ENCODE assay signal across 18 mouse cellular contexts in the genomic region with DNA sequence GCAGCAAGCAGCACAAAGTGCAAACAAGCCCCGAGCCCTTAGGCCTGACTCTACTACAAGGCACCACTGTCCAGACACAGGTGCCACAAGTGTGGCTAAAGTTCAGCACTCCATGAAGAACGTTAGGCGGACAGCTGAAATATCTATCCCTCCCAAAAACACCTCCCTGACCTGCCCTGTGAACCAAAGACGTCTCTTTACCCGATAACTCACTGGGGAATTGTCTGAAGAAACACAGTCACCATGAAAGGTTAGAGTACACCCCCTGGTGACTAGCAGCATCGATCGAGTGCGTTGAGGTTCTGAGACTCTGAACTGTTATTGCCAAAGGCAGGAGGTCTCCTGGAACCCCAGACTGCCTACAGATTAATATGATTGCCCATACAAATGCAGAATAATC. TPM values are rescaled to one million over a fixed set of nuclear protein-coding genes. Genes with fewer than 3 reads are reported as not detected.
DNase-seq lines count a peak whose midpoint lies in the region; ATAC-seq and TF ChIP-seq lines count a peak whose summit lies in the region.
"Had no signal": no experiment of that assay in that cellular context is flagged by ENCODE, and none has a peak within 500 bp of the region (broad histone marks: within the 10 kb centered on the region; RNA-seq: fewer than 3 reads in every experiment).

No protein-coding gene starts in this region.

- TF ChIP-seq EP300 in heart, adult 2 months (IDR thresholded peaks at IDR 0.05; ENCODE audit: insufficient read depth, low read depth, low read length), result no peak

- no peaks in the 10 kb centered on the region for H3K9me3 ChIP-seq in kidney, embryonic 15.5 days (replicated peaks)
- H3K9me3 ChIP-seq in intestine, embryonic 15.5 days, result no peaks in the 10 kb centered on the region
- no peaks in the 10 kb centered on the region for H3K9me3 ChIP-seq in midbrain, embryonic 15.5 days
- H3K9me3 ChIP-seq: liver, embryonic 12.5 days; midbrain, embryonic 12.5 days had no signal

- H3K4me1 ChIP-seq in heart, adult 2 months (ENCODE audit: control insufficient read depth, insufficient read depth, low read length), result peaks cover 6% of the 10 kb centered on the region
- peaks cover 56% of the 10 kb centered on the region for H3K4me1 ChIP-seq in kidney, embryonic 15.5 days
- peaks cover 2% of the 10 kb centered on the region for H3K4me1 ChIP-seq in brown adipose tissue, adult 24 weeks (ENCODE audit: control insufficient read depth, insufficient read depth, insufficient read length, low read length)
- peaks cover 38% of the 10 kb centered on the region for H3K4me1 ChIP-seq in intestine, embryonic 15.5 days (replicated peaks)
- H3K4me1 ChIP-seq in midbrain, embryonic 15.5 days, result peaks cover 20% of the 10 kb centered on the region

- H3K27me3 ChIP-seq in heart, adult 2 months (ENCODE audit: control insufficient read depth, insufficient read depth, low read length), result no peaks in the 10 kb centered on the region
- H3K27me3 ChIP-seq in kidney, embryonic 15.5 days, result no peaks in the 10 kb centered on the region
- no peaks in the 10 kb centered on the region for H3K27me3 ChIP-seq in intestine, embryonic 15.5 days (replicated peaks)
- no peaks in the 10 kb centered on the region for H3K27me3 ChIP-seq in midbrain, embryonic 15.5 days (replicated peaks)
- H3K27me3 ChIP-seq: liver, embryonic 12.5 days; midbrain, embryonic 12.5 days had no signal

- WGBS in heart, adult 2 months, result 79% methylated on average over 8 of the region's 8 CpGs
- WGBS in kidney, embryonic 15.5 days, result 54% methylated on average over 8 of the region's 8 CpGs
- 68% methylated on average over 8 of the region's 8 CpGs for WGBS in intestine, embryonic 15.5 days
- 82% methylated on average over 8 of the region's 8 CpGs for WGBS in midbrain, embryonic 15.5 days

- intact Hi-C loops in heart, adult 2 months (cut with DNase I), result no loop called here

- TF ChIP-seq CTCF in heart, adult 2 months (IDR thresholded peaks at IDR 0.05), result no peak

- no peaks in the 10 kb centered on the region for H3K36me3 ChIP-seq in heart, adult 2 months (ENCODE audit: control insufficient read depth, insufficient read depth, low read length)
- H3K36me3 ChIP-seq in kidney, embryonic 15.5 days, result peaks cover 9% of the 10 kb centered on the region; the same call in 1 of the 2 replicates
- H3K36me3 ChIP-seq in intestine, embryonic 15.5 days, result no peaks in the 10 kb centered on the region
- H3K36me3 ChIP-seq in midbrain, embryonic 15.5 days (replicated peaks), result no peaks in the 10 kb centered on the region
- H3K36me3 ChIP-seq: liver, embryonic 12.5 days; midbrain, embryonic 12.5 days had no signal

- no peak for ATAC-seq in kidney, embryonic 15.5 days (replicated peaks; ENCODE audit: low FRiP score)
- ATAC-seq in intestine, embryonic 15.5 days, result no peak
- no peak for ATAC-seq in midbrain, embryonic 15.5 days (replicated peaks)
- ATAC-seq: forebrain, embryonic 14.5 days; liver, embryonic 12.5 days had no signal

- peak overlapping the region; percentile 59 for H3K27ac ChIP-seq in heart, adult 2 months
- peak overlapping the region; percentile 66 for H3K27ac ChIP-seq in kidney, embryonic 15.5 days
- peak overlapping the region; percentile 25 for H3K27ac ChIP-seq in brown adipose tissue, adult 24 weeks (replicated peaks; ENCODE audit: low read depth, low read length)
- peak overlapping the region; percentile 54; the same call in 1 of the 2 replicates for H3K27ac ChIP-seq in intestine, embryonic 15.5 days
- no peak overlapping the region for H3K27ac ChIP-seq in midbrain, embryonic 15.5 days
- H3K27ac ChIP-seq: left cerebral cortex, adult 2 months; liver, embryonic 12.5 days; midbrain, embryonic 12.5 days had no signal

- no peaks in the 10 kb centered on the region; the same call in 1 of the 2 replicates for H3K79me2 ChIP-seq in heart, adult 2 months (replicated peaks; ENCODE audit: control insufficient read depth, insufficient read depth, low read length)

- no peak overlapping the region for H3K9ac ChIP-seq in heart, adult 2 months (ENCODE audit: low read depth, low read length)
- no peak overlapping the region for H3K9ac ChIP-seq in kidney, embryonic 15.5 days
- H3K9ac ChIP-seq in intestine, embryonic 15.5 days, result no peak overlapping the region
- no peak overlapping the region for H3K9ac ChIP-seq in midbrain, embryonic 15.5 days
- H3K9ac ChIP-seq: liver, embryonic 12.5 days had no signal

- TF ChIP-seq POLR2A in heart, adult 2 months (IDR thresholded peaks at IDR 0.05; ENCODE audit: insufficient read depth, low read depth, low read length), result no peak

- no peak overlapping the region for H3K4me3 ChIP-seq in heart, adult 2 months
- no peak overlapping the region for H3K4me3 ChIP-seq in kidney, embryonic 15.5 days (replicated peaks)
- H3K4me3 ChIP-seq in brown adipose tissue, adult 24 weeks (ENCODE audit: insufficient read depth, low read depth, low read length), result no peak overlapping the region
- H3K4me3 ChIP-seq in intestine, embryonic 15.5 days (replicated peaks), result no peak overlapping the region
- no peak overlapping the region for H3K4me3 ChIP-seq in midbrain, embryonic 15.5 days
- H3K4me3 ChIP-seq: left cerebral cortex, adult 2 months; liver, embryonic 12.5 days; midbrain, embryonic 12.5 days had no signal

- no peak for DNase-seq in heart, adult 2 months
- DNase-seq in heart, adult 9 months (ENCODE audit: low spot score in 2 of 2), result no peak
- no peak for DNase-seq in kidney, postnatal 10 days
- DNase-seq in adrenal gland, postnatal 36 days, result no peak
- DNase-seq: adrenal gland, adult 8-10 months; cerebellum, adult 18-20 months; cerebellum, postnatal 36 days; right cerebral cortex, postnatal 4 days had no signal

- no peak overlapping the region for H3K4me2 ChIP-seq in kidney, embryonic 15.5 days
- H3K4me2 ChIP-seq in intestine, embryonic 15.5 days (replicated peaks), result no peak overlapping the region
- H3K4me2 ChIP-seq in midbrain, embryonic 15.5 days, result no peak overlapping the region
- H3K4me2 ChIP-seq: liver, embryonic 12.5 days; midbrain, embryonic 12.5 days had no signal

RNA-seq across cellular contexts. Expression of a gene that starts 59.3 kb away (rescaled TPM):
- total RNA-seq in heart, adult 2 months (2021), result 1 to 10 TPM; 6.2 to 7.5 TPM
- 6.0 and 9.1 TPM in 2 replicates for polyA plus RNA-seq in heart, adult 2 months (2012; rRNA removed)
- polyA plus RNA-seq in kidney, embryonic 15.5 days (2015; fragmentation: Nextera tagmentation; extraction: Ambion mirVana), result 17.2 and 18.5 TPM in 2 replicates
- polyA plus RNA-seq in brown adipose tissue, adult 24 weeks (2012; ENCODE audit: insufficient read depth, insufficient read length, missing spikeins), result 3.5 and 4.8 TPM in 2 replicates
- 11.0 and 11.8 TPM in 2 replicates for polyA plus RNA-seq in intestine, embryonic 15.5 days (2015; fragmentation: Nextera tagmentation; extraction: Ambion mirVana)
- polyA plus RNA-seq in midbrain, embryonic 15.5 days (2015; fragmentation: Nextera tagmentation; extraction: Ambion mirVana), result 7.4 and 8.3 TPM in 2 replicates
- total RNA-seq in adrenal gland, postnatal 36 days (2021), result 10 to 100 TPM; 17.9 to 22.3 TPM
- total RNA-seq: granulocyte monocyte progenitor cell, adult 5-6 weeks; neutrophil, adult 5-6 weeks had no signal
